Mouse (Mus musculus) ES-E14 (cell line): ENCODE measurements around the gene Erp27.

Source experiments
- CHD2 ChIP-seq: IDR thresholded peaks from 2 replicates; pipeline ENCODE4 v1.6.1; 2014; ENCODE audit warnings: mild to moderate bottlenecking, low read depth, low read length, inconsistent platforms
- MAFK ChIP-seq: IDR thresholded peaks from 2 replicates; pipeline ENCODE4 v1.6.1; 2014; ENCODE audit warnings: mild to moderate bottlenecking, low read depth, low read length, inconsistent platforms; ENCODE audit not compliant: insufficient read depth
- ZC3H11A ChIP-seq: IDR thresholded peaks from 2 replicates; pipeline ENCODE4 v1.6.1; 2012; ENCODE audit warnings: low read depth, mild to moderate bottlenecking, inconsistent platforms, low read length, borderline replicate concordance
- ZNF384 ChIP-seq: IDR thresholded peaks from 2 replicates; pipeline ENCODE4 v1.6.1; 2012; ENCODE audit warnings: low read depth, low read length, inconsistent platforms

DNA sequence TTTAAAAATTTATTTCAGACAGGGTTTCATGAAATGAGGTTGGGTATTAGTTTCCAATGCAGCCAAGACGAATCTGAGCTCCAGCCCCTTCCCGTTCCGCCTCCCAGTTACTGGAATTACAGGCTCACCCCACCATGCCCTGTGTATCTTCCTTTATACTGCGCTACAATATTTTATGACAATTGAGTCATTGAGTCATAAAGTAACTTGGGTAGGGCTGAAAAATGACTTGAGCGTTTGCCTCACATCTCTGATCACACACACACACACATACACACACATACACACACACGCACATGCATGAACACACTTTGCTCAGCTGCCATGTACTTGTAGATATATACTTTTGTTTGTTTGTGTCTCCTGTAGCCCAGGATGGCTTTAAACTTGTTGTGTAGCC, 7.7 kb downstream of the Erp27 start:
- TF ChIP-seq CHD2 (no peak), MAFK (no peak), ZNF384 (no peak), ZC3H11A (no peak)
